Mouse (Mus musculus) heart, embryonic 12.5 days (tissue): ENCODE data around the gene Kdm2a. TPM values are rescaled to one million over a fixed set of nuclear protein-coding genes. Genes with fewer than 3 reads are reported as not detected.
"Not testable (repeated sequence)": the region's sequence is repeated elsewhere in the genome, so short reads cannot be mapped to it uniquely, and the experiment has no call there.

Source experiments
- ATAC-seq: fragments of 200-750 bp; cut with Nextera tagmentation; 2 replicates; pipeline ENCODE4 v1.8.0; 2017; ENCODE audit warnings: moderate TSS enrichment, moderate library complexity; ENCODE audit not compliant: insufficient number of reproducible peaks, low FRiP score
- H3K27ac ChIP-seq: fragments of 300-500 bp; sonication (generic); 2 replicates; pipeline ENCODE4 v1.5.1; 2016; ENCODE audit warnings: mild to moderate bottlenecking, moderate library complexity; ENCODE audit not compliant: poor library complexity, severe bottlenecking
- H3K27me3 ChIP-seq: fragments of 300-500 bp; sonication (generic); replicated peaks from 2 replicates; pipeline ENCODE4 v1.6.1; 2016; ENCODE audit warnings: mild to moderate bottlenecking, moderate library complexity
- H3K36me3 ChIP-seq: fragments of 300-500 bp; sonication (generic); 2 replicates; pipeline ENCODE4 v1.6.1; 2016; ENCODE audit warnings: mild to moderate bottlenecking, moderate library complexity
- H3K4me1 ChIP-seq: fragments of 300-500 bp; sonication (generic); replicated peaks from 2 replicates; pipeline ENCODE4 v1.6.1; 2016; ENCODE audit warnings: mild to moderate bottlenecking
- H3K4me2 ChIP-seq: fragments of 300-500 bp; sonication (generic); 2 replicates; pipeline ENCODE4 v1.6.1; 2016; ENCODE audit warnings: mild to moderate bottlenecking, moderate library complexity
- H3K4me3 ChIP-seq: fragments of 300-500 bp; sonication (generic); 2 replicates; pipeline ENCODE4 v1.5.1; 2016; ENCODE audit warnings: mild to moderate bottlenecking
- H3K9ac ChIP-seq: fragments of 300-500 bp; sonication (generic); 2 replicates; pipeline ENCODE4 v1.6.1; 2016; ENCODE audit warnings: mild to moderate bottlenecking, moderate library complexity
- H3K9me3 ChIP-seq: fragments of 300-500 bp; sonication (generic); replicated peaks from 2 replicates; pipeline ENCODE4 v1.6.1; 2016; ENCODE audit warnings: mild to moderate bottlenecking, moderate library complexity
- WGBS: fragments of 180-500 bp; shearing (Covaris S2); methylation state at CpG from one replicate; pipeline ENCODE4 v1.1.7; 2016; 5-methylcytosine and 5-hydroxymethylcytosine counted together
- polyA plus RNA-seq: library from polyadenylated mRNA; unstranded; fragments of >200 nt; fragmentation: Nextera tagmentation; extraction: Ambion mirVana; gene quantifications from 2 replicates; pipeline ENCODE4 v1.2.1, GENCODE M21; 2016

The Kdm2a gene
- polyA plus RNA-seq, 1 experiment from 2014 or later, result 50.9 TPM

DNA sequence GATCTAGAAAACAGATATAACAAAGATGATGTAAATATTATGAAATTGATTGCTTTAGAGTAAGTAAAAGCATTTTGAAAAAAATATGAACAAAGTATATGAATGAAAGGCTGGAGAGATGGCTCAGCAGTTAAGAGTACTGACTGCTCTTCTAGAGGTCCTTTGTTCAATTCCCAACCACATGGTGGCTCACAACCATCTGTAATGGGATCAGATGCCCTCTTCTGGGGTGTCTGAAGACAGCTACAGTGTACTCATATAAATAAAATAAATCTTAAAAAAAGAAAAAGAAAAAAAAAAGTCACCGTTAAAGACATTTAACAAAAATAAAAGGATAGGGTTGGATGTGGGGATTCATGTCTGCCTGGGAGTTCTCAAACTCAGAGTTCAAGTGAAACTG is 15.8 kb downstream of the Kdm2a start:
- not testable (repeated sequence) for H3K9me3 ChIP-seq, H3K27me3 ChIP-seq, H3K4me3 ChIP-seq, ATAC-seq, H3K4me2 ChIP-seq, H3K4me1 ChIP-seq, H3K9ac ChIP-seq, H3K27ac ChIP-seq
- peaks cover 25% of the 10 kb centered on the region for H3K36me3 ChIP-seq
- 91% methylated on average over 1 of the region's 1 CpGs for WGBS

DNA sequence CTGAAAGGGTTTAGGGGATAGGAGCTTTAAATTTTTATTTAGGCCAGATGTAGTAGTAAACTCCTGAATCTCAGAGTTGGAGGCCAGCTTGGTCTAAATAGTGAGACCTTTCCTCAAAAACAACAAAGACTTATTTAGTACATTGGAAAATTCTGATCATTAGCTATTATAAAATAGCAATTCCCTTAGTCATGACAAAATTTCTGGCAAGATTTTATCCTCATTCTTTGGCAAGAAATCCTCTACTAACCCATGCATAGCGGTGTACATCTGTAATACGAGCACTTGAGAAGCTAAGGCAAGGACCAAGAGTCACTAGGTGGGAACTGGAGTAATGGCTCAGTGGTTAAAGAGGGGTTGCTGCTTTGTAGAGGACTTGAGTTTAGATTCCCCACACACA is 27.4 kb downstream of the Kdm2a start:
- H3K27me3 ChIP-seq, result no peaks in the 10 kb centered on the region
- no peak for ATAC-seq
- no peak overlapping the region for H3K9ac ChIP-seq
- peaks cover 10% of the 10 kb centered on the region; the same call in 1 of the 2 replicates for H3K36me3 ChIP-seq
- H3K27ac ChIP-seq, result no peak overlapping the region
- no peak overlapping the region for H3K4me2 ChIP-seq
- WGBS, result 93% methylated on average over 2 of the region's 2 CpGs
- H3K4me3 ChIP-seq, result no peak overlapping the region
- no peaks in the 10 kb centered on the region for H3K9me3 ChIP-seq
- no peaks in the 10 kb centered on the region for H3K4me1 ChIP-seq

GRCm38 (mm10) chr19:4370254-4370653 is 27.8 kb downstream of the Kdm2a start:
- Histone ChIP-seq H3K4me1 (no peaks in the 10 kb centered on the region), H3K4me2 (no peak overlapping the region), H3K4me3 (no peak overlapping the region), H3K27ac (no peak overlapping the region), H3K36me3 (peaks cover 10% of the 10 kb centered on the region; the same call in 1 of the 2 replicates), H3K27me3 (no peaks in the 10 kb centered on the region), H3K9ac (no peak overlapping the region), H3K9me3 (no peaks in the 10 kb centered on the region)
- 80% methylated on average over 1 of the region's 1 CpGs for WGBS
- ATAC-seq, result no peak

DNA sequence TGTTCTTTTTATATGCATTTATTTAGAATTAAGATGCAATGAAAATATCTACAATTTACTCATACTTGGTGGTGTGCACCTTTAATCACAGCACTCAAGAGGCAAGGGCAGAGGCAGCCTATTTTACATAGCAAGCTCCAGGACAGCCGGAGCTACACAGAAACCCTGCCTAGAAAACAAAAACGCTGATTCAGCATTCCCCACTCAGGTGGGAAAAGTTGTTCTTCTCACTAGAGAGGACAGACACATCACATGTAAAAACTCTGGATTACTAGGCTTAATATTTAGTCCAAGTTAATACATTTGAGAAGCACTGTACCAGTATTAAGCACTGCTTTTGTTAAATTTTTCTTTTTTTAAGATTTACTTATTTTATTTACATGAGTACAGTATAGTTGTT is 48.6 kb downstream of the Kdm2a start:
- ATAC-seq, result no peak
- H3K4me3 ChIP-seq, result no peak overlapping the region
- H3K9ac ChIP-seq, result no peak overlapping the region
- no peaks in the 10 kb centered on the region for H3K27me3 ChIP-seq
- H3K9me3 ChIP-seq, result no peaks in the 10 kb centered on the region
- no peak overlapping the region for H3K27ac ChIP-seq
- H3K4me1 ChIP-seq, result no peaks in the 10 kb centered on the region
- H3K4me2 ChIP-seq, result no peak overlapping the region
- H3K36me3 ChIP-seq, result peaks cover 58% of the 10 kb centered on the region
- 83% methylated on average over 2 of the region's 2 CpGs for WGBS

DNA sequence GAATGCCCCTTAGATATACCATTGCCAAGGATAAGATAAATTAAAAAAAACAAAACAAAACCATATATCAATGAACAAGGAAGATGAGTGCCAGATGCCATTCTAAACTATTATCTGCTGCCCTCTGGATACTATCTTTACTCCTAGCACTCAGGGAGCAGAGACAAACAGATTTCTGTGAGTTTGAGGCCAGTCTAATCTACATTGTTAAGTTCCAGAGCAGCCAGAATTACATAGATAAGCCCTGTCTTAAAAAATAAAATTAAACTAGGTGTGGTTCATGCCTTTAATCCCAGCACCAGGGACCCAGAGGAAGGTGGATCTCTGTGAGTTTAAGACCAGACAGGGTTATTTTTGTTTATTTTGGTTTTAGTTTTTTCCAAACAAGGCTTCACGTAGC is 51.6 kb downstream of the Kdm2a start:
- ATAC-seq, result no peak
- no peaks in the 10 kb centered on the region for H3K4me1 ChIP-seq
- no peak overlapping the region for H3K4me2 ChIP-seq
- H3K36me3 ChIP-seq, result peaks cover 64% of the 10 kb centered on the region
- WGBS, result 94% methylated on average over 1 of the region's 1 CpGs
- no peak overlapping the region for H3K27ac ChIP-seq
- no peaks in the 10 kb centered on the region for H3K27me3 ChIP-seq
- no peaks in the 10 kb centered on the region for H3K9me3 ChIP-seq
- no peak overlapping the region for H3K4me3 ChIP-seq
- no peak overlapping the region for H3K9ac ChIP-seq

DNA sequence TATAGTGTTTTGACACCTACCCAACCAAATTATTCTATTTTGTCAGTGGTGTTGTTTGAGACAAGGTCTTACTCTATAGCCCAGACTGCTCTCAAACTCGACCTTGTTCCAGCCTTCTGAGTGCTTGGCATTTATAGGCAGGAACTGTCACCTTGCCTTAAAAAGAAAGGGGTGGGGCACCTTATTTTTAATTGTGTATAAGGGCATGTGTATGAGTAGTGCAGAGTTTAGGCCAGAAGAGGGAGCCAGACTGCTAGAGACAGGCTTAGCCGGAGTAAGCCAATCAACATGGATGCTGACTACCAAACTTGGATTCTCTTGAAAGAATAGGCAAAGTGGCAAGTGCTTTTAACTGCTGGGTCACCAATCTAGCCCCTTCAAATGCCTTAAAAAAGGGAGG is 59.9 kb downstream of the Kdm2a start:
- no peaks in the 10 kb centered on the region for H3K27me3 ChIP-seq
- 33% methylated on average over 2 of the region's 2 CpGs for WGBS
- H3K9ac ChIP-seq, result no peak overlapping the region
- H3K4me1 ChIP-seq, result peaks cover 17% of the 10 kb centered on the region
- H3K36me3 ChIP-seq, result peaks cover 39% of the 10 kb centered on the region
- no peak for ATAC-seq
- H3K9me3 ChIP-seq, result no peaks in the 10 kb centered on the region
- H3K4me2 ChIP-seq, result no peak overlapping the region
- H3K27ac ChIP-seq, result no peak overlapping the region
- no peak overlapping the region for H3K4me3 ChIP-seq

- ATAC-seq, result peak; percentile 96
- peak overlapping the region; percentile 61 for H3K4me3 ChIP-seq
- H3K27ac ChIP-seq, result peak overlapping the region; percentile 93
- H3K36me3 ChIP-seq, result peaks cover 26% of the 10 kb centered on the region
- H3K9me3 ChIP-seq, result no peaks in the 10 kb centered on the region
- H3K4me2 ChIP-seq, result peak overlapping the region; percentile 88
- H3K9ac ChIP-seq, result peak overlapping the region; percentile 87
- WGBS, result under 1% methylated on average over 16 of the region's 16 CpGs
- H3K27me3 ChIP-seq, result no peaks in the 10 kb centered on the region
- H3K4me1 ChIP-seq, result peaks cover 30% of the 10 kb centered on the region
Observed at GRCm38 (mm10) chr19:4333791-4334190, 64.3 kb downstream of the Kdm2a start.

DNA sequence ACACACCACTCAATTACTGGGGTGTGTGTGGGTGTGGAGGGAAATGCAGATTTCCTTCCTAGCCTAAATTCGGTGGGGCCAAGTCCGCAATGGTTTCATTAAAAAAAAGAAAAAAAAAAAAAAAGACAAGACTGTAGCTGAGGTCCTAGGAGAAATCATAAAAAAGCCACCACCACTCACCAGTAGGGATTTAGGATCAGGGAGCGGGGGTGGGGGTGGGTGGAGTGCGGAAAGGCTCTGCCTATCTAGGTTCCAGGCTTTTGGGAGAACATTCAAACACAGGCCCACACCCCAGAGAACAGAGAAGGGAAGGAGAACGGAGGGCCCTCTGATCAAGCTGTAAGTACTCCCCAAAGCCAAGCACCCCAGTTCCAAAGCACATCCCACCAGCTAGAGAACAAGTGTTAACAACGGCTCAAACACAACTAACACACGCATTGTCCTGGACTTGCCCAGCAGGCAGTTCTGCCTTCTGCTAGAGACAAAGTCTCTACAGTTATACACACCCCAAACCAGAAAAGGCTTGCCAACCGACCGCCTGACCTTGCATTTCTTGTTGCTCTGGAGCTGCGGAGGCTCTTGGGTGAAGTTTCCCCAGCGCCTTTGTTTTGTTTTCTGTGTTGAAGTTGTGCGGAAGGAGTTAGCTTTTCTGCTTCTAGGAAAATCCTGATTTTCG is 64.8 kb downstream of the Kdm2a start:
- under 1% methylated on average over 13 of the region's 13 CpGs for WGBS
- peaks cover 29% of the 10 kb centered on the region for H3K36me3 ChIP-seq
- 0 out of 2 replicates have a peak, but pooled peaks have one; percentile 14 for ATAC-seq
- peak overlapping the region; percentile 88 for H3K4me2 ChIP-seq
- peak overlapping the region; percentile 93 for H3K27ac ChIP-seq
- H3K9me3 ChIP-seq, result no peaks in the 10 kb centered on the region
- H3K27me3 ChIP-seq, result no peaks in the 10 kb centered on the region
- peak overlapping the region; percentile 87 for H3K9ac ChIP-seq
- peak overlapping the region; percentile 61 for H3K4me3 ChIP-seq
- peaks cover 30% of the 10 kb centered on the region for H3K4me1 ChIP-seq

DNA sequence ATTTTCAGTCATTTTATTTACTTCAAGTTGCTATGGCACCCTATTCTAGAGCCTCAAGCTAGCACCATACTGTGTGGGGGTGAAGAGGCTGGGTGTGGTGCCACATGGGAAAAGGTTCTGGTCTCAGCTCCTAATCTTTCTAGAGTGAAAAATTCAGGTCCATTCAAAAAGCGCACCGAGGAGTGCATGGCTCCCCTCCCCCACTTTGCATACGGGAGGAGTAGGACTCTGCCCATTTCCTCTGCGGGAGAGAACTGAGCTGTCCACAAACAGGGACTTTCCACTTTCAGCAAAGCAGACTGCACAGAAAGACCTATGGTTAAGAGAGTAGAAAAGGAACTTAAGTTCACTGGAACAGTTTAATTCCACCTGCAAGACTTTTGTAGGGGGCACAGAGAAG is 65.4 kb downstream of the Kdm2a start:
- Histone ChIP-seq H3K9ac (peak overlapping the region; percentile 87), H3K27ac (peak overlapping the region; percentile 93), H3K36me3 (peaks cover 35% of the 10 kb centered on the region), H3K27me3 (no peaks in the 10 kb centered on the region), H3K9me3 (no peaks in the 10 kb centered on the region), H3K4me1 (peaks cover 30% of the 10 kb centered on the region), H3K4me3 (peak overlapping the region; percentile 61), H3K4me2 (peak overlapping the region; percentile 88)
- no peak for ATAC-seq
- WGBS, result 0% methylated on average over 4 of the region's 4 CpGs

DNA sequence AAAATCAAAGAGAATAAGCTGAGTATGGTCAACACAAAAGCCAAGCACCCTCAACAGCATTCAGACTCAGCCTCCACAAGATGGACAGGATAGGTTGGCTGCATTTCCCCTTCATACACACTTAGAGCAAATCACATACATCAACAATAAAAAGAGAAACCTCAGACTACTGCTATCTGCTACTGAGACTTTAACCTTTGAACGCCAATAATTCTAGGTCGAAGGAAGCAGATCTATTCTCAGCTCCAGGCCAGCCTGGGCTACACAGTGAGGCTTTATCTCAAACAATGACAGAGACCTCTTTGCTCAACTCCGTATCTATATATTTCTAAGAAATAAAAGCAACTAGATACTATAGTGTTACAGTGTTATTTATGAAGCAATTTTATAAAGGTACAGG is 66.8 kb downstream of the Kdm2a start:
- peaks cover 44% of the 10 kb centered on the region for H3K36me3 ChIP-seq
- ATAC-seq, result no peak
- H3K9ac ChIP-seq, result no peak overlapping the region
- H3K27ac ChIP-seq, result no peak overlapping the region
- no peaks in the 10 kb centered on the region for H3K9me3 ChIP-seq
- 81% methylated on average over 3 of the region's 3 CpGs for WGBS
- peaks cover 30% of the 10 kb centered on the region for H3K4me1 ChIP-seq
- no peaks in the 10 kb centered on the region for H3K27me3 ChIP-seq
- H3K4me3 ChIP-seq, result no peak overlapping the region
- no peak overlapping the region for H3K4me2 ChIP-seq

DNA sequence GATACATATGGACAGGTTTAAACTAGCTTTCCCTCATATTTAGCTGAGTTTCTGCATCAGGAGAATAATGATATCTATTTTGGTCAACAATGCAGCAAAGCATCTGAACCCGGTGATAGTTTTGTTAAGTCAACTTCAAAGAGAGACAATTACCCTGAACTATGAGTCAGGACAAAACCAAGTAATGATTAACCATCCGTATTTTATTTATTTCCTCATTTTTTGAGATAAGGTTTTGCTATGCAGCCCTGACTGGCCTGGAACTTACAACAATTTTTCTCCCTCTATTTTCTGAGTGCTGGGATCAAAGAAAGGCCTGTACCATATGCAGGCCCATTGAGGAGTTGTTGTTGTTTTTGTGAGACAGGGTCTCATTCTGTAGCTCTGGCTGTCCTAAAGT is 67.5 kb downstream of the Kdm2a start:
- H3K9ac ChIP-seq, result no peak overlapping the region
- 93% methylated on average over 2 of the region's 2 CpGs for WGBS
- no peak for ATAC-seq

DNA sequence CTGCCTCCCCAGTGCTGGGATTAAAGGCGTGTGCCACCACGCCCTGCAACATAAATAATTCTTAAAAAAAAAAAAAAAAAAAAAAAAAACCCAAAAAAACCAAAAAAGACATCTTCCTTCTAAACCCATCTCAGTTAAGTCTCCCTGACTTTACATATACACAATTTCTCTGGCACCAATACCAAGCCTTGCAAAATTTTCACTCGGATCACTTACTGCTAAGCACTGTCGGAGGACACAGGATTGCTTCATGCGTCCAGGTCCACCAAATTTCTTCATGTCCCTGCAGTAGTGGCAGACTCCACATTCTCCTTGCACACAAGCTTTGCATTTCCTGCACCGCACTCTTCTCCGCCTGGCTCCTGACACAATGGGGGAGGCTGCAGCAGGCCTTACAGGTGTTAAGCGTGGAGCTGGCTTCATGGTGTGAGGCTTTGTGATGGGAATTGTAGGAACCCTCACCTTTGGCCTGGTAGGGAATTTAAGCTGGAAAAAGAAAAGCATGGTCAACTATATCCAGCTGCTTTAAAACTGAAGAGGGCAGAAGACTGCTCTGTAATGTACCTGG is 69.3 kb downstream of the Kdm2a start:
- Histone ChIP-seq H3K9ac (no peak overlapping the region), H3K9me3 (no peaks in the 10 kb centered on the region), H3K27ac (no peak overlapping the region), H3K36me3 (peaks cover 69% of the 10 kb centered on the region), H3K4me3 (no peak overlapping the region), H3K4me1 (peaks cover 13% of the 10 kb centered on the region), H3K27me3 (no peaks in the 10 kb centered on the region), H3K4me2 (no peak overlapping the region)
- no peak for ATAC-seq
- 91% methylated on average over 8 of the region's 8 CpGs for WGBS

More for the DNA sequence above, 67.5 kb downstream of the Kdm2a start:
- Histone ChIP-seq H3K4me3 (no peak overlapping the region), H3K9me3 (no peaks in the 10 kb centered on the region), H3K4me1 (peaks cover 30% of the 10 kb centered on the region), H3K36me3 (peaks cover 51% of the 10 kb centered on the region), H3K27me3 (no peaks in the 10 kb centered on the region), H3K4me2 (no peak overlapping the region), H3K27ac (no peak overlapping the region)
